Mouse (Mus musculus) midbrain, embryonic 12.5 days (tissue): ENCODE measurements around the gene A630076J17Rik. TPM values are rescaled to one million over a fixed set of nuclear protein-coding genes. Genes with fewer than 3 reads are reported as not detected.
A peak's percentile ranks its signal among the peaks of the same experiment; 100 is the strongest.

ENCODE experiments used
- ATAC-seq: fragments of 200-750 bp; cut with Nextera tagmentation; 2 replicates; pipeline ENCODE4 v1.8.0; 2017; ENCODE audit warnings: low read depth, moderate TSS enrichment, moderate library complexity; ENCODE audit not compliant: low FRiP score
- H3K27ac ChIP-seq: fragments of 300-500 bp; sonication (generic); replicated peaks from 2 replicates; pipeline ENCODE4 v1.5.1; 2016; ENCODE audit warnings: mild to moderate bottlenecking
- H3K27me3 ChIP-seq: fragments of 300-500 bp; sonication (generic); 2 replicates; pipeline ENCODE4 v1.6.1; 2016; ENCODE audit warnings: mild to moderate bottlenecking
- H3K36me3 ChIP-seq: fragments of 300-500 bp; sonication (generic); 2 replicates; pipeline ENCODE4 v1.6.1; 2016
- H3K4me1 ChIP-seq: fragments of 300-500 bp; sonication (generic); 2 replicates; pipeline ENCODE4 v1.6.1; 2016
- H3K4me2 ChIP-seq: fragments of 300-500 bp; sonication (generic); replicated peaks from 2 replicates; pipeline ENCODE4 v1.6.1; 2016; ENCODE audit warnings: mild to moderate bottlenecking, moderate library complexity
- H3K4me3 ChIP-seq: fragments of 300-500 bp; sonication (generic); 2 replicates; pipeline ENCODE4 v1.5.1; 2016; ENCODE audit warnings: mild to moderate bottlenecking
- H3K9ac ChIP-seq: fragments of 300-500 bp; sonication (generic); replicated peaks from 2 replicates; pipeline ENCODE4 v1.6.1; 2016; ENCODE audit warnings: mild to moderate bottlenecking, moderate library complexity
- H3K9me3 ChIP-seq: fragments of 300-500 bp; sonication (generic); 2 replicates; pipeline ENCODE4 v1.6.1; 2016; ENCODE audit warnings: mild to moderate bottlenecking
- WGBS: fragments of 180-500 bp; shearing (Covaris S2); methylation state at CpG from one replicate; pipeline ENCODE4 v1.1.7; 2016; 5-methylcytosine and 5-hydroxymethylcytosine counted together
- polyA plus RNA-seq: library from polyadenylated mRNA; unstranded; fragments of >200 nt; fragmentation: Nextera tagmentation; extraction: Ambion mirVana; gene quantifications from 2 replicates; pipeline ENCODE4 v1.2.1, GENCODE M21; 2016

A630076J17Rik gene
- polyA plus RNA-seq, 1 experiment from 2014 or later = not detected

DNA sequence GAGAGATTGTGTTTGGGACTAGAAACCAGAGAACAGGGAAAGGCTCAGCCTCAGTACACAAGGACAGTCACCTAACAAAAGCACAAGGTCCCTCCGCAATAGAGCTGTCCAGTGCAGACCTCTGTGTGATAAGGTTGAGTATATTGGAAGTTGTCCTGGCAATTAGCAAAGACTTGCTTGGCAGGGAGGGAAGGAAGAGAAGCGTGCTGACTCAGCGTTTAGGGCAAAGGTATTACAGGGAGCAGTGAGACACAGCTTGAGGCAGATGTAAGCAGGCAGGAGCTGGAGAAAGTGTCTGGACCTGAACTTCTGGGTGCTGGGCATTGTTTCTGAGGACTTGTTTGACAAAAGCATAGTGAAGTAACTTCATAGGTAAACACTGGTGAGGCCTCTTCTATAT lies 25.6 kb downstream of the A630076J17Rik start:
- Histone ChIP-seq H3K36me3 (no peaks in the 10 kb centered on the region), H3K27me3 (no peaks in the 10 kb centered on the region), H3K4me3 (no peak overlapping the region), H3K9me3 (no peaks in the 10 kb centered on the region), H3K27ac (no peak overlapping the region), H3K9ac (no peak overlapping the region), H3K4me1 (peaks cover 4% of the 10 kb centered on the region; the same call in 1 of the 2 replicates), H3K4me2 (no peak overlapping the region)
- ATAC-seq = no peak
- 88% methylated on average over 3 of the region's 3 CpGs for WGBS

- Histone ChIP-seq H3K36me3 (no peaks in the 10 kb centered on the region), H3K27me3 (no peaks in the 10 kb centered on the region), H3K9ac (no peak overlapping the region), H3K27ac (no peak overlapping the region), H3K4me3 (no peak overlapping the region), H3K4me1 (peaks cover 10% of the 10 kb centered on the region), H3K9me3 (no peaks in the 10 kb centered on the region), H3K4me2 (no peak overlapping the region)
- 71% methylated on average over 7 of the region's 7 CpGs for WGBS
- ATAC-seq = no peak
Measured at GRCm38 (mm10) chr3:107256724-107257123, 26.3 kb downstream of the A630076J17Rik start.

DNA sequence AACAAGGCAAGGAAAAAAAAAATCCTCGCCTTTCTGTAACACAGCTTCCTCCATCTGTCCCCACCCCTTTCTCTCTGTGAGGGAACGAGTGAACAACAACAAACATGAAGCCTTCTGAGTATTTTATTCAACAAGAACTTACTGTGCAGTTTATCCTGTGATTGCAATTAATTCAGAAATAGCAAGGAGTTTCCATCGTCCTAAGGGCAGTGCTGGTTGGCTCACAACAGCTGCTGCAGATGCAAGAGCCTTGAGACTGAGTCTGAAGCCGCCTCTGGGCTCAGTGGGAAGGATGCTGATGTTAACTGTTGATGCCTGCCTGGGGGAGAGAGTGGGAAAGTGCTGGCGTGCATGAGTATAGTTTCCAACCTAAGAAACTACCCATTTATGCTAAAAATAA lies 27.5 kb downstream of the A630076J17Rik start:
- H3K36me3 ChIP-seq = no peaks in the 10 kb centered on the region
- peaks cover 12% of the 10 kb centered on the region for H3K4me1 ChIP-seq
- no peaks in the 10 kb centered on the region for H3K27me3 ChIP-seq
- H3K9me3 ChIP-seq = no peaks in the 10 kb centered on the region
- 71% methylated on average over 5 of the region's 5 CpGs for WGBS
- no peak overlapping the region for H3K27ac ChIP-seq
- no peak overlapping the region for H3K4me3 ChIP-seq
- H3K4me2 ChIP-seq = no peak overlapping the region
- no peak overlapping the region for H3K9ac ChIP-seq
- no peak for ATAC-seq

DNA sequence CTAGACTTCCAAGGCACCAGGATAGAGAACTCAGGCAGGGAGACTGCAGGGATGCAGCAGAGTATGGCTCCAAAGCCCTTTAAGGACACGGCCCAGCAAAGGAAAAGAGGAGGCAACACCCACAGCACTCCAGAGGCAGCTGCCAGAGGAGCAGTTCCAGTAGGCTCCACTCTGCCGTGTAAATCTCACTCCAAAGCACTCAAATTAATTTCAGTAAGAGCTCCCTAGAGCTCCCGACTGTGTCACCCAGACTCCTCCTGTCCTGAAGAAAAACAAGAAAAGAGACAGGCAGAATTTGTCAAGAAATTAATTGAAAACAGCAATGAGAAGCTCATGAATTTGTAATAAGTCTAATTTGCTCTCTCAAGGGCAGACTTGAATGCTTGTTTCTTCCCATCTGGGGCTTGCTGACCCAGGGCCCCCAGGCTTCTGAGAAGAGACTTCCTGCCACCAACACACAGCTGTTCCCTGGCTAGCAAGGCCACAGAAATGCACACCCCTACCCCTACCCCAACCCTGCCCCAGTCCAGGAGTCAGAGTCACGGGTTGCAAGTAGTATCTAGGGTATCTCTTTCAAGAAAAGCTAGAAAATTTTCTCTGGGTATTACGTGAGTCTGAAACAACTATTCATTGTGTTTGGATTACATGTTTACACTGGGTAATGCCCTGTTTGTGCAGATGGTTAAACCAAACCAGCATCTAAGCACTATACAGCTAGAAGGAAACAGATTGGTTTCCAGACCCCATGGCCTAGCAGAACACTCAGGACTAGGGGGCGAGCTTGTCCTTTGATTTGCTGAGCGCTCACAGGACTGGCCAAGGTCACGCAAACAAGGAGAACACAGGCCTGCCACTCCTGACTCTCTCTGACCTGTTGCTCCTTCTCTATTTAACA lies 30.8 kb downstream of the A630076J17Rik start:
- peak; percentile 65; the same call in 1 of the 2 replicates for ATAC-seq
- no peaks in the 10 kb centered on the region for H3K27me3 ChIP-seq
- H3K4me3 ChIP-seq = no peak overlapping the region
- no peak overlapping the region for H3K9ac ChIP-seq
- no peaks in the 10 kb centered on the region for H3K36me3 ChIP-seq
- H3K4me2 ChIP-seq = no peak overlapping the region
- no peaks in the 10 kb centered on the region for H3K9me3 ChIP-seq
- 50% methylated on average over 8 of the region's 8 CpGs for WGBS
- H3K27ac ChIP-seq = peak overlapping the region; percentile 56
- H3K4me1 ChIP-seq = peaks cover 12% of the 10 kb centered on the region

- ATAC-seq = no peak
- no peak overlapping the region for H3K4me2 ChIP-seq
- no peak overlapping the region for H3K27ac ChIP-seq
- no peaks in the 10 kb centered on the region for H3K36me3 ChIP-seq
- peaks cover 12% of the 10 kb centered on the region for H3K4me1 ChIP-seq
- no peak overlapping the region for H3K9ac ChIP-seq
- 57% methylated on average over 7 of the region's 7 CpGs for WGBS
- H3K9me3 ChIP-seq = no peaks in the 10 kb centered on the region
- no peaks in the 10 kb centered on the region for H3K27me3 ChIP-seq
- H3K4me3 ChIP-seq = no peak overlapping the region
Measured at GRCm38 (mm10) chr3:107261851-107262165, 31.4 kb downstream of the A630076J17Rik start.

DNA sequence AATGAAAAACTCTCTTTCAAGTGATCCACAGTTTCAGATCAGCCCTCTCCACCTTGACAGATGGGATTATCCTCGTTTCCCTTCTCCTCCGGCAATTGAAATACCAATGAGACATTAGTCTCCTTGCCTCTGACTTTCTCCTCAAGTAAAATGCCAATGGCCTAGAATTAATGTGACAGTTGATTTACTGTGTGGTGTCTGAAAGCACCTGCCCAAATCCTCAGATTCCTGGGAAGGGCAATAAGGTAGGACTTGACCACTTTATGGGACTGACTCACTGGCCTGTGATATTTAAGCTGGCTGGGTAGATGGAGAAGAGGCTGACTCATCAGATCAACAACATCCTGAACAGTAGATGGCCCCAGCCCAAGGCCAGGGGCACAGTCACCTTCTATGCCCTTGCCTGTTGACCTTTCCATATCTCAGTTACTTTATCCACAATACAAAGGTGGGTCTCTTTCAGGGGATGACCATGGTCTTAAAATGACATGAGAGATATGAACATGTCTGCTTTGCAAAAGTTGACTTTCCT lies 36.5 kb downstream of the A630076J17Rik start:
- Histone ChIP-seq H3K36me3 (no peaks in the 10 kb centered on the region), H3K4me3 (no peak overlapping the region), H3K4me2 (no peak overlapping the region), H3K4me1 (peaks cover under 1% of the 10 kb centered on the region; the same call in 1 of the 2 replicates), H3K9ac (no peak overlapping the region), H3K27me3 (no peaks in the 10 kb centered on the region), H3K27ac (no peak overlapping the region), H3K9me3 (no peaks in the 10 kb centered on the region)
- 75% methylated on average over 2 of the region's 2 CpGs for WGBS
- no peak for ATAC-seq

- no peak for ATAC-seq
- Histone ChIP-seq H3K27ac (no peak overlapping the region), H3K4me2 (no peak overlapping the region), H3K9me3 (no peaks in the 10 kb centered on the region), H3K27me3 (no peaks in the 10 kb centered on the region), H3K4me3 (no peak overlapping the region), H3K36me3 (no peaks in the 10 kb centered on the region), H3K9ac (no peak overlapping the region), H3K4me1 (no peaks in the 10 kb centered on the region)
- 93% methylated on average over 3 of the region's 3 CpGs for WGBS
Measured at GRCm38 (mm10) chr3:107272433-107272832, 42.0 kb downstream of the A630076J17Rik start.

DNA sequence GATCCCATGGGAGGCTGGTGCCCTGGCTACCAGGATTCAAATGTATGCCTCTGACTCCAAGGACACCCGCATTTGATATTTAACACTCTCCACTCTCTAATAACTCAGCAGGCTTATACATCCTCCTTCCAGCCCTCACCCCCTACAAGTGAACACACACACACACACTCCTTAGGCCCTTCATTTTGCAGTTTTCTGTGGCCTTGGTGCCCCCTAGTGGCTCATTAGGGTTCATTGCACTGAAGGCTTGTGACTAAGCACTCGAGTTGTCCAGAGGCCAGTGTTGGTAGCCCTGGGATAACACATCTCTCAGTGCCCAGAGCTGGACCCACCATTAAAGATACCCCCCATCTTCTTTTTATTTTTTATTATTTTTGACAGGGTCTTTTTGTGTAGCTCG lies 43.4 kb downstream of the A630076J17Rik start:
- peaks cover 3% of the 10 kb centered on the region; the same call in 1 of the 2 replicates for H3K4me1 ChIP-seq
- no peak overlapping the region for H3K4me3 ChIP-seq
- 10% methylated on average over 3 of the region's 3 CpGs for WGBS
- no peak overlapping the region for H3K9ac ChIP-seq
- peak; percentile 65 for ATAC-seq
- H3K4me2 ChIP-seq = no peak overlapping the region
- H3K36me3 ChIP-seq = no peaks in the 10 kb centered on the region
- H3K9me3 ChIP-seq = no peaks in the 10 kb centered on the region
- no peak overlapping the region for H3K27ac ChIP-seq
- no peaks in the 10 kb centered on the region for H3K27me3 ChIP-seq

DNA sequence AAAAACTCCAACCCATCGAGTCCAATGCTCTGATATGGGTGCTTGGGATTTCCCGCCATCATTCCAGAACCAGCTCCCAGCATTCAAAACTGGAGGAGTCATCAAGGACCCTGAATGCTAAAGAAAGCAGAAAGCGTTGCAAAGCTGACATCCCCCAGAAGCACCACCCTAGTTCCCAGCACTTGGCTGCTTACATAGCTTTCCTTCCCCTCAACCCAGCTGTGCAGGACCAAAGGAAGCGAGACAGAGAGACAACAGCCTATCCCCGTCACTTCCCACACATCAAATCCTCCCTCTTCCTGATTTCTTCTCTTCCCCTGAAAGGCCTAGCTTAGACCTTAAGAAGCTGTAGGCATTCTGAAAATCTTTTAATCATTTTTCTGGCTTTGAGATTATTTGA lies 44.9 kb downstream of the A630076J17Rik start:
- Histone ChIP-seq H3K9me3 (no peaks in the 10 kb centered on the region), H3K27me3 (no peaks in the 10 kb centered on the region), H3K4me1 (peaks cover 12% of the 10 kb centered on the region), H3K9ac (no peak overlapping the region), H3K36me3 (no peaks in the 10 kb centered on the region), H3K4me2 (no peak overlapping the region), H3K27ac (no peak overlapping the region), H3K4me3 (no peak overlapping the region)
- ATAC-seq = no peak
- 69% methylated on average over 5 of the region's 5 CpGs for WGBS

DNA sequence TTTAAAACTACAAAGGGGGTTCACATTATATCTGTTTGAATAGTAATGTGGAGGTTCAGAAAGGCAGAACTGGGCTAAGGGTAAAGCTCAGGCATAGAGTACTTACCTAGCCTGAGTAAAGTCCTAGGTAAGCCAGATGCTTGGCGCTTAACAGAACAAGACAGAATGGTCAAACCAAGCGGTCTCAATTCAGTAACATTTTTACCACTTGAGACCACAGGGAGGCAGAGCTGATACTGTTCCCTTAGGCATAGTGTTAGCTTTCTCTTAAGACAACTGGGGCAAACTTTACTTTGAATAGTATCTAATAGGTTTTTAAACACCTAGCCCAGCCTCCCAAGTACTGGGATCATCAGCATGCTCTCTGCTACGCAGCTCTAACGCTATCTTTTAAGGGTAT lies 45.6 kb downstream of the A630076J17Rik start:
- no peaks in the 10 kb centered on the region for H3K9me3 ChIP-seq
- H3K4me3 ChIP-seq = no peak overlapping the region
- 53% methylated on average over 4 of the region's 4 CpGs for WGBS
- no peaks in the 10 kb centered on the region for H3K36me3 ChIP-seq
- no peak for ATAC-seq
- no peak overlapping the region for H3K27ac ChIP-seq
- H3K9ac ChIP-seq = no peak overlapping the region
- no peak overlapping the region for H3K4me2 ChIP-seq
- peaks cover 12% of the 10 kb centered on the region for H3K4me1 ChIP-seq
- H3K27me3 ChIP-seq = no peaks in the 10 kb centered on the region

DNA sequence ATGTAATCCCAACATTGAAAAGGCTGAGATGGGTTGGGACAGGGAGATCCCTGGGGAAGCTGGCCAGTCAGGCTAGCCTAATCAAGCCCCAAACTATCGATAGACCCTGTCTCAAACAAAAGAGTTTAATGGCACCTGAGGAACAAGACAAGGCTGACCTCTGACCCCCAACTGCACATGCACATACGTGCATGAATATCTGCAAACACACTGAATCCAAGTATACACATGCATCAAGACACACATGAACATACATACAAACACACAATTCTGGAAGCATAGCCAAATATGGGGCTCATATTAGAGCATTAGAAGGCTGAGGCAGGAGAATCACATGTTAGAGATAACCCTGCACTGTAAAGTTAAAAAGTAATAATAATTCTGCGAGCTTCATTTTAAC lies 46.2 kb downstream of the A630076J17Rik start:
- Histone ChIP-seq H3K9me3 (no peaks in the 10 kb centered on the region), H3K4me2 (no peak overlapping the region), H3K9ac (no peak overlapping the region), H3K27me3 (no peaks in the 10 kb centered on the region), H3K4me3 (no peak overlapping the region), H3K27ac (no peak overlapping the region), H3K4me1 (peaks cover 12% of the 10 kb centered on the region), H3K36me3 (no peaks in the 10 kb centered on the region)
- WGBS = 83% methylated on average over 3 of the region's 3 CpGs
- ATAC-seq = no peak

DNA sequence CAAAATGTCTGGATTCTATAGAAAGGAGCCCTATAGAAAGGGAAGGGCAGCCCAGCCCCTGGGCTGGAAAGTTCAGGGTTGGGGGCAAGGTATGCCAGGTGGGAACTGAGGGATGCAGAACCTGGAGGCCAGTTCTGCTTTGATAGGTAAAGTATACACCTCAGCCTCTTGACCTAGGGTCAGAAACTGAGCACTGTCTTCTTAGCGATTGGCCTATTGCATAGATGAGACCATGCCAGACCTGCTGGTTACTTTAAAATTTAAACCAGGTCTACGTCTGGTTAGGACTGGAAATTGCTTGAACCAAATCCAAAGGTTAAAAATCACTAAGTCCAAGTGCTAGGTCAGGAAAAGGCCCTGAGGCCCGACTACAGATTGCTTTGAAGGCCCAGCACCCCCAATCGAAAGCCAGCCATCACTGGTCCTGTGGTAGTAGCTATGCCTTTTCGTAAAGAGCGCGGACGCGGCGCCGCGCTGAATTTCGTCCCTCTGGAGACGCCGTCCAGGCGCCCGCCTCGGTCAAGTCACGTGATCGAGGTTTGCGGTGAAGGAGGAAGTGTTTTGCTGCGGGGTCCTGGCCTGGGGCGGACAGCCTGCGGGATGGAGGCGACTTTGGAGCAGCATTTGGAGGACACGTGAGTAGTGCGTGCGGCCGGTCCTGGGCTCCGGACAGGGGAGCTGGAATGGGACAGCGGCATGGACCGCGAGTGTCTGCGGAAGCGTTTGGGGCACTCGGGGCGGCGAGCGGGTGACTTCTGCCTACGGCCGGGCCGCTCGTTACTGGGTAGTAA lies 48.3 kb downstream of the A630076J17Rik start, which contains the start of gene Lamtor5:
Lamtor5 (plus strand) TSS at position 380 of the 791 bp plus-strand sequence.
- H3K4me1 ChIP-seq = peaks cover 12% of the 10 kb centered on the region
- no peak within 1 kb of the TSS for H3K27ac ChIP-seq
- H3K4me2 ChIP-seq = peak within 1 kb of the TSS; percentile 74
- no peaks in the 10 kb centered on the region for H3K27me3 ChIP-seq
- H3K36me3 ChIP-seq = peaks cover 16% of the 10 kb centered on the region
- peak within 1 kb of the TSS; percentile 87 for H3K4me3 ChIP-seq
- 0 out of 2 replicates have a peak, but pooled peaks cover 2% of the 10 kb centered on the region for H3K9me3 ChIP-seq
- WGBS = 4% methylated on average over 43 of the region's 43 CpGs
- ATAC-seq = peak; percentile 92
- peak within 1 kb of the TSS; percentile 75 for H3K9ac ChIP-seq
